Mouse (Mus musculus): ENCODE data around the gene Zbtb7b.
"Not testable (repeated sequence)": the region's sequence is repeated elsewhere in the genome, so short reads cannot be mapped to it uniquely, and the experiment has no call there.

Zbtb7b gene

GRCm38 (mm10) chr3:89394006-89394893 lies at the start of gene Zbtb7b:
Zbtb7b (minus strand) TSS chr3:89394776.
- in situ Hi-C loops (cut with MboI, MseI), result loop anchor here (10.0 kb wide), 1 partner anchor 879 kb away; no protein-coding TSS in a partner anchor

- in situ Hi-C loops (cut with MboI, MseI), result no loop called here
These were observed 46.1 kb upstream of the Zbtb7b start for GRCm38 (mm10) chr3:89440691-89441090.

- in situ Hi-C loops (cut with MboI, MseI), result no loop called here
These were observed 42.7 kb upstream of the Zbtb7b start for GRCm38 (mm10) chr3:89437269-89437668.

GRCm38 (mm10) chr3:89436176-89437113 lies 41.9 kb upstream of the Zbtb7b start, which contains the start of gene Pbxip1:
Pbxip1 (plus strand) TSS chr3:89436706.
- in situ Hi-C loops (cut with MboI, MseI), result no loop called here

- in situ Hi-C loops (cut with MboI, MseI), result no loop called here
These were observed 40.5 kb upstream of the Zbtb7b start for GRCm38 (mm10) chr3:89435041-89435440.

- in situ Hi-C loops (cut with MboI, MseI), result no loop called here
These were observed 40.0 kb upstream of the Zbtb7b start for GRCm38 (mm10) chr3:89434532-89434931.

GRCm38 (mm10) chr3:89432606-89433005 lies 38.0 kb upstream of the Zbtb7b start:
- in situ Hi-C loops (cut with MboI, MseI), result no loop called here

GRCm38 (mm10) chr3:89430171-89431159 lies 35.9 kb upstream of the Zbtb7b start, which contains the start of gene Pygo2:
Pygo2 (plus strand) TSS chr3:89430214.
- in situ Hi-C loops (cut with MboI, MseI), result no loop called here

GRCm38 (mm10) chr3:89429021-89429420 lies 34.4 kb upstream of the Zbtb7b start:
- in situ Hi-C loops (cut with MboI, MseI), result not testable (repeated sequence)

GRCm38 (mm10) chr3:89425876-89426275 lies 31.3 kb upstream of the Zbtb7b start:
- in situ Hi-C loops (cut with MboI, MseI), result no loop called here

GRCm38 (mm10) chr3:89425141-89425525 lies 30.6 kb upstream of the Zbtb7b start:
- in situ Hi-C loops (cut with MboI, MseI), result no loop called here

- in situ Hi-C loops (cut with MboI, MseI), result no loop called here
These were observed 30.0 kb upstream of the Zbtb7b start for GRCm38 (mm10) chr3:89424416-89425140.

GRCm38 (mm10) chr3:89422556-89423205 lies 28.1 kb upstream of the Zbtb7b start:
- in situ Hi-C loops (cut with MboI, MseI), result no loop called here

GRCm38 (mm10) chr3:89421810-89422473 lies 27.4 kb upstream of the Zbtb7b start:
- in situ Hi-C loops (cut with MboI, MseI), result no loop called here

GRCm38 (mm10) chr3:89421002-89421774 lies 26.6 kb upstream of the Zbtb7b start:
- in situ Hi-C loops (cut with MboI, MseI), result no loop called here

- in situ Hi-C loops (cut with MboI, MseI), result no loop called here
These were observed 25.8 kb upstream of the Zbtb7b start for GRCm38 (mm10) chr3:89420421-89420820.

- in situ Hi-C loops (cut with MboI, MseI), result no loop called here
These were observed 25.4 kb upstream of the Zbtb7b start for GRCm38 (mm10) chr3:89419981-89420380.

GRCm38 (mm10) chr3:89419571-89419970 lies 25.0 kb upstream of the Zbtb7b start:
- in situ Hi-C loops (cut with MboI, MseI), result no loop called here

Data from regulatory T cell (primary cell).